Mouse (Mus musculus): ENCODE data around the gene Mbtps2. TPM values are rescaled to one million over a fixed set of nuclear protein-coding genes. Genes with fewer than 3 reads are reported as not detected.
A peak's percentile ranks its signal among the peaks of the same experiment; 100 is the strongest.

Mbtps2 gene
- polyA plus RNA-seq, 1 experiment from 2014 or later = 24.4 TPM

DNA sequence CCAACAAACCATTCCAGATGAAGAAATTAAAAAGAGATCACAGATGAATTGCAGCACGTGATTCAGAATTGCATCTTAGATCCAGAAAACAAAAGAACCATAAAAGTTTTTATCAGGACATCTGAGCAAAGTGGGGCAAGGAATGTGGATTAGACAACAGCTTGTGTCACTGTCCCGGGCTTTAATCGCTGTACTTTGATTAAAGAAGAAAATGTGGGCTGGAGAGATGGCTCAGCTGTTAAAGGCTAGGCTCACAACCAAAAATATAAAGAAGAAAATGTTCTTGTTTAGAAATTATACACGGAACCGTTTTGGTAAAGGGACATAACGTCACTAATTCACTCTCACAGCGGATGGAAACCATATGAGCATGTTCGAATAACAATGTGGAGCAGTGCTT is 98.5 kb downstream of the Mbtps2 start:
- WGBS = 83% methylated on average over 8 of the region's 8 CpGs
- Histone ChIP-seq H3K9me3 (no peaks in the 10 kb centered on the region), H3K4me1 (no peaks in the 10 kb centered on the region), H3K36me3 (no peaks in the 10 kb centered on the region), H3K27ac (replicated peaks) (no peak overlapping the region), H3K4me2 (replicated peaks) (no peak overlapping the region), H3K9ac (replicated peaks) (no peak overlapping the region), H3K27me3 (no peaks in the 10 kb centered on the region; the same call in 1 of the 2 replicates), H3K4me3 (no peak overlapping the region)
- no peak for ATAC-seq (ENCODE audit: low FRiP score, low read depth)

DNA sequence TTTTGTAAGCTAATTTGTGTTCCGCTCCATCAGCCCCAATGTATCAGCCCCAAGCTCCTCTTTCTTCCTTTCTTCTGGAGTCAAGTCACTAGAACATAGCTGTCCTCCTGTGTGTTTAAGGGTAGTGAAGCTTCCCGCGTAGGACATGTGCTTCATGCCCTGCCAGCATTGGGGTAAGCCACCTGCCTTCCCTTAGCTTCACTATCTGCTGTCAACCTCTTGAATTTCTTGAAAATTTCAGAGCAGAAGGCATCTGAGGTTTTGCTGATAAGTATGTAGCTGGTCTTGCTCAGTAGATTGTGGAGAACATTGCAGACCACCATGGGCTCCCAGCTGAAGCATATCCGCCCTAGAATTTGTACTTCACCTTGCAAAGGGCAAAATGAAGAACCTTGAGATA is 105.4 kb downstream of the Mbtps2 start:
- Histone ChIP-seq H3K36me3 (no peaks in the 10 kb centered on the region), H3K9me3 (no peaks in the 10 kb centered on the region), H3K4me3 (no peak overlapping the region), H3K4me1 (0 out of 2 replicates have a peak, but pooled peaks cover 3% of the 10 kb centered on the region), H3K4me2 (replicated peaks) (no peak overlapping the region), H3K27ac (replicated peaks) (no peak overlapping the region), H3K9ac (replicated peaks) (no peak overlapping the region), H3K27me3 (no peaks in the 10 kb centered on the region)
- ATAC-seq (ENCODE audit: low FRiP score, low read depth) = no peak
- 73% methylated on average over 4 of the region's 4 CpGs for WGBS

DNA sequence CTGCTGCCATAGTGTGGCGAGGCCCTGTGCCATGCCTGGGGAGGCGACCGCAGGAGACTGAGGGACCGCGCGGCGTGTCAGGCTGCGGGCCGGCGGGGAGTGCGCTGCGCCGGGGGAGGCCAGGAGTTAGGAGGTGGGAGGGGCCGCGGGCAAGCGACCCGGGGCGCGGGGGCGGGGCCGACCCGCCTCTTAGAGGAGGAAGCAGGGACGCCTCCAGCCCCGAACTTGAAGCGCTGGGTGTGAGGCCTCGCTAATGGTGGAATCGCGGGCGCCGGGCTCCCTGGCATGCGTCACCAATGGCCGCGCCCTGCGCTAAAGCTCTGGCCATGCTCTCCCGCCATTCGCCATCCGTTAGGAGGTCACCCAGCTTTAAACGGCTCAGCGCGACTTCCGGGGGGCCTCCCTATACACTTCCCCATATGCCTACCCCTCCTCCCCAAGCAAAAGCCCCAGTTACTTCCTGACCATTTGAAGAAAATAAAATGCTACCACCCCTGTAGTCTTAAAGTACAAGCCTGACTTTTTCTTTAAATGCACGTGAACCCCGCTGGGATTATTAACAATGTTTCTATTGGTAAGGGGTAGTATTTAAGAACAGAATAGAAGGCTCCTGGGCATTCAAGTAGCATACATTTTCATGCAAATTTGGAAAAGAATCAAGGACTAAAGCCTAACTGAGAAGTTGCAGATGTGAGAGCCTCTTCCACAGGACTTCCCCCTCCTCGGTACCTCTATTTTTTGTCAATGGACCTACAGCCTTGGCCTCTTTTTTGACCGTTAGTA is 106.4 kb downstream of the Mbtps2 start, which contains the start of gene Sms:
Gene Sms (minus strand): TSS at position 344 of the 783 bp plus-strand sequence.
- peak within 1 kb of the TSS; percentile 50 for H3K4me2 ChIP-seq (replicated peaks)
- H3K9ac ChIP-seq (replicated peaks) = peak within 1 kb of the TSS; percentile 83
- H3K36me3 ChIP-seq = no peaks in the 10 kb centered on the region
- peak within 1 kb of the TSS; percentile 91 for H3K27ac ChIP-seq (replicated peaks)
- H3K27me3 ChIP-seq = no peaks in the 10 kb centered on the region
- 0 out of 2 replicates have a peak, but pooled peaks cover 3% of the 10 kb centered on the region for H3K4me1 ChIP-seq
- no peaks in the 10 kb centered on the region for H3K9me3 ChIP-seq
- peak within 1 kb of the TSS; percentile 69 for H3K4me3 ChIP-seq
- 32% methylated on average over 40 of the region's 45 CpGs for WGBS
- ATAC-seq (ENCODE audit: low FRiP score, low read depth) = peak; percentile 90

DNA sequence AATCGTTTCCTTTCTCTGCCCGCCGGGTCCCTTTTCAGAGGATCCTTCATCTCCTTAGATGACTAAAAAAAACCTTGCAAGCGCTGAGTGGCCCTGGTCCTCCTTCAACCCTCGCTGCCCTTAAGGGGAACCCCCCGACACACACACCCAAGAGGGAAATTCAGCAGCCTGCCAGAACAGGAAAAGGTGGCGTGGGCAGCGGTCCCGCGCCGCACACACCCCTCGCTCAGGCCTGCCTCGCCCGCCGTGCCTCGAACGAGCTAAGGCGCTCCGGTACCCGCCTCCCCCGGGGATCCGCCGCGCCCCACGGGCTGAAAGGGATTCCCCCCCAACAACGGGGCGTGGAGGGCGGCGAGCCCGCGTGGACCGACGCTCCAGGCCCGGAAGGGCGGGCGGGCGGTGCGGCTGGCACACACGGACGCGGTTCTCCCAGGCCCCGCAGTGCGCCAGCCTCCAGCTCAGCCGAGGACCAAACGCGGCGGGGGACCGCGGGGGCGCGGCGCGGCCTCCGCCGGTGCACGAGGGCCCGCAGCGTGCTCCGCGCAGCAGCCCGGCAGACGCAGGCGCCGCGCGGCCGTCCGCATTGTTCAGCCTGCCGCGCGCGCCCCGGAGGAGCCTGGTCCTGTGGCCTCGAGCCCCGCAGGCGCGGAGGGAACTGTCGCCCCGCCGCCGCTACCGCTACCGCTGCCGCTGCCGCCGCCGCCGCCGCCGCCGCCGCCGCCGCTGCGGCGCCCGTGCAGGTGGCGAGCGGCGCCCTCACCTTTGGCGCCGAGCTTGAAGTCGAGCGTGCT is 107.2 kb downstream of the Mbtps2 start:
- peak; percentile 78 for ATAC-seq (ENCODE audit: low FRiP score, low read depth)
- 24% methylated on average over 93 of the region's 104 CpGs for WGBS
- peak overlapping the region; percentile 83 for H3K9ac ChIP-seq (replicated peaks)
- peak overlapping the region; percentile 50 for H3K4me2 ChIP-seq (replicated peaks)
- H3K36me3 ChIP-seq = no peaks in the 10 kb centered on the region
- H3K4me3 ChIP-seq = peak overlapping the region; percentile 69
- H3K9me3 ChIP-seq = no peaks in the 10 kb centered on the region
- H3K4me1 ChIP-seq = 0 out of 2 replicates have a peak, but pooled peaks cover 3% of the 10 kb centered on the region
- H3K27ac ChIP-seq (replicated peaks) = peak overlapping the region; percentile 91
- H3K27me3 ChIP-seq = no peaks in the 10 kb centered on the region

DNA sequence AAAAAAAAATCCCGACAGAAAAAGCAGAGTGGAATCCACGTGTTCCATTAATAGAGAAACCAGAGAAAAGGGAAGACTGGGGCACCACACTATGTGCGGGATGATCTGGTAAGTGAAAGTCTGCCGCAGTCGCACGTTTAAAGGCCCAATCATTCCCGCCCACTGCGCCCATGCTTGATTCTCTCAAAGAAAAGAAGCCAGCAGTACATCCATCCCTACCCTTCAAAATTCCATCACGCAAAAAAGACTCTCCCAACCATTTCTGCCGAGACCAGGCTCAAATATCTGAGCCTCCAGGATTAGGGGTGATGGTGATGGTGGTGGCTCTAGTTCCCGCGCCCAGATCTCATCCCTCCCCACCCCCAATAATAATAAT is 107.8 kb downstream of the Mbtps2 start:
- Histone ChIP-seq H3K27me3 (no peaks in the 10 kb centered on the region), H3K36me3 (no peaks in the 10 kb centered on the region), H3K27ac (replicated peaks) (peak overlapping the region; percentile 91), H3K9me3 (no peaks in the 10 kb centered on the region), H3K9ac (replicated peaks) (peak overlapping the region; percentile 83), H3K4me2 (replicated peaks) (peak overlapping the region; percentile 50), H3K4me3 (peak overlapping the region; percentile 69), H3K4me1 (0 out of 2 replicates have a peak, but pooled peaks cover 3% of the 10 kb centered on the region)
- no peak for ATAC-seq (ENCODE audit: low FRiP score, low read depth)
- WGBS = 22% methylated on average over 12 of the region's 12 CpGs

DNA sequence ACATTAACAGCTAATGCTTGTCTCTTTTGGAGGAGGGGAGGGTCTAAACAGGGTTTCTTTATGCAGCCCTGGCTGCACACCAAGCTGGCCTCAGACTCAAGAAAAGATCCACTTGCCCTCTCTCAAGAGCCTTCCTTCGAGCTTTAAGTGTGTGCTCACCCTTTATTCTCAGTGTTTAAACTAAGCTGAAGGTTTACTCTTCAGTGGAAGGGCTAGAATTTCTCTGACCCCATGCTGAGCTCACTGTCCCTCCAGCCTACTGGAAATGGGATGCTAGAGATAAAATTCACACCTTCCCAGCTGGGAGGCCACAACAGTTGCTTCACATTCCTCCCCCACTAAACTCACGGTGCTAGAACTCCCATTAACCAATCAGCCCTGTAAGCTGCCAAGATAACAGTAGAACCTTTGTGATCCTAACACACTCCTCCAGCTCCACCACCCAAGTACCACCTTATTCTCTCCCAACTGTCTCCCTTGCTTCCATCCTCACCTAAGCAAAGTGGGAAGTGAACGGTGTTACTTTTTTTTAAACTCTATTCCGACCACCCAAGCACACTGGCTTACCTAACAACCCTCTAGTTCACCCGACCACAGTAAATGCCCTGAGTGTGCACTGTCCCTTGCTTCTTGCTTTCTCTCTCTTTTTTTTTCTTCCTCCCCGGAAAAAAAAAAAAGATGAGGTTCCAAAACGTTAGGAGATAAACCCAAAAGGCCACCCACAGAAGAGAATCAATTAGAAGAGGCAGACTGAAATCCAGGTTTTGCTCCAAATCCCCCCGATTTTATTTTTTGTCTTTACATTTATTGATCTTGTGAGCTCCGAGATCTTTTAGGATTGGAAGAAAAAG is 108.4 kb downstream of the Mbtps2 start:
- 20% methylated on average over 9 of the region's 9 CpGs for WGBS
- Histone ChIP-seq H3K4me2 (replicated peaks) (peak overlapping the region; percentile 50), H3K9ac (replicated peaks) (peak overlapping the region; percentile 83; the same call in 1 of the 2 replicates), H3K4me3 (peak overlapping the region; percentile 69), H3K36me3 (no peaks in the 10 kb centered on the region), H3K27ac (replicated peaks) (no peak overlapping the region), H3K27me3 (no peaks in the 10 kb centered on the region), H3K9me3 (no peaks in the 10 kb centered on the region), H3K4me1 (0 out of 2 replicates have a peak, but pooled peaks cover 3% of the 10 kb centered on the region)
- ATAC-seq (ENCODE audit: low FRiP score, low read depth) = no peak

DNA sequence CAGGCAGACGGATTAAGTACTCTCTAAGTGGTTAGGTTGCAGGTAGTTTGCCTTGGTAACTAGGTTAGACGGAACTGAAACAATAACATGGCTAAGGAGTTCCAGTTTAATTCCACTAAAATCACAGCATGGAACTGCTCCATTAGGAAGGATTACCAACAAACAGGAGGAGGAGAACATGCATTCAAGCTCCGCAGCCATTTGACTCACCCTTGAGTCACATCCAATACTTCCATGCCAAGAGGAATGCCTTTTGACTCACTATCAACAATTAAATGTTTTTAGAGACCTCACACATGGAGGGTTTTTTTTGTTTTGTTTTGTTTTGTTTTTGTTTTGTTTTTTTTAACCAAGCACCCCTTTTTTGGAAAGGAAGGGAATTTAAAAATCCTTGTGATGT is 109.7 kb downstream of the Mbtps2 start:
- H3K9me3 ChIP-seq = no peaks in the 10 kb centered on the region
- WGBS = 62% methylated on average over 3 of the region's 3 CpGs
- ATAC-seq (ENCODE audit: low FRiP score, low read depth) = no peak

DNA sequence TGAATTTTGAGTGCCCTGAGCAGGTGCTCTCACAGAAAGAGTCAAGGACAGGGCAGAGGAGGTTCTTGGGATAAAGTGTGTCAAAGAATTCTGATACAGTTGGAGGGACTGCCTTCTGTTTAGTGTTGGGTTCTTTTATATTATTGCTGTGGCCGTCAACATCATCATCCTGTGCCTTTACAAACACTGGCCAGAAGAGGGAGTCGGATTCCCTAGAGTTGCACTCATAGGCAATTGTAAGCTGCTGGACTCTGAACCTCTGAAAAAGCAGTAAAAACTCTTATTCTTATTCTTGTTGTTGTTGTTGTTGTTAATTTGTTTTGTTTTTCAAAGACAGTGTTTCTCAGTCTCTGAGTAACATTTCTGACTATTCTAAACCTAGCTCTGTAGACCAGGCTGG is 111.8 kb downstream of the Mbtps2 start:
- 49% methylated on average over 2 of the region's 2 CpGs for WGBS
- Histone ChIP-seq H3K4me3 (no peak overlapping the region), H3K27ac (replicated peaks) (no peak overlapping the region), H3K4me1 (0 out of 2 replicates have a peak, but pooled peaks cover 3% of the 10 kb centered on the region), H3K9me3 (no peaks in the 10 kb centered on the region), H3K9ac (replicated peaks) (no peak overlapping the region), H3K4me2 (replicated peaks) (no peak overlapping the region), H3K36me3 (no peaks in the 10 kb centered on the region), H3K27me3 (no peaks in the 10 kb centered on the region)
- no peak for ATAC-seq (ENCODE audit: low FRiP score, low read depth)

More for the DNA sequence above, 109.7 kb downstream of the Mbtps2 start:
- Histone ChIP-seq H3K4me3 (no peak overlapping the region), H3K9ac (replicated peaks) (no peak overlapping the region), H3K4me2 (replicated peaks) (no peak overlapping the region), H3K27ac (replicated peaks) (no peak overlapping the region), H3K27me3 (no peaks in the 10 kb centered on the region), H3K4me1 (0 out of 2 replicates have a peak, but pooled peaks cover 3% of the 10 kb centered on the region), H3K36me3 (no peaks in the 10 kb centered on the region)

Other genes starting within 250 kb of the Mbtps2 start
- gene Phex, start 183.4 kb downstream of the Mbtps2 start, polyA plus RNA-seq (2016; fragmentation: Nextera tagmentation; extraction: Ambion mirVana) = 0.10 and 0.18 TPM in 2 replicates
- gene Sms, start 106.4 kb downstream of the Mbtps2 start, polyA plus RNA-seq (2016; fragmentation: Nextera tagmentation; extraction: Ambion mirVana) = 102 and 112 TPM in 2 replicates
- 3.6 and 5.6 TPM in 2 replicates for gene Yy2, start 29.7 kb downstream of the Mbtps2 start, polyA plus RNA-seq (2016; fragmentation: Nextera tagmentation; extraction: Ambion mirVana)
- gene Smpx, start 100.2 kb upstream of the Mbtps2 start, polyA plus RNA-seq (2016; fragmentation: Nextera tagmentation; extraction: Ambion mirVana) = 0.38 TPM in 1 of 2 replicates, not detected in the other
- gene Klhl34, start 219.7 kb upstream of the Mbtps2 start, polyA plus RNA-seq (2016; fragmentation: Nextera tagmentation; extraction: Ambion mirVana) = 1.6 and 2.1 TPM in 2 replicates